Mouse (Mus musculus) hematopoietic stem cell, adult 5-6 weeks (primary cell): ENCODE results near the gene Gstm2. TPM values are rescaled to one million over a fixed set of nuclear protein-coding genes. Genes with fewer than 3 reads are reported as not detected.

Experiments
- total RNA-seq: library from RNA; stranded (forward); fragments of 172-1452, 232-1000 nt; gene quantifications from 2 replicates; pipeline ENCODE4 v1.2.3, GENCODE M21; 2017

Gstm2 gene
- total RNA-seq, 1 experiment from 2014 or later: 1.7 TPM

Other genes with a start within 250 kb of the Gstm2 start
- gene Csf1, start 226.0 kb downstream of the Gstm2 start, total RNA-seq: 5.7 and 6.2 TPM in 2 replicates
- gene Eps8l3, start 109.2 kb downstream of the Gstm2 start, total RNA-seq: not detected in 2 replicates
- 34.2 and 42.6 TPM in 2 replicates for gene Gstm5, start 90.6 kb downstream of the Gstm2 start, total RNA-seq
- 8.3 and 11.8 TPM in 2 replicates for gene Gstm7, start 54.6 kb downstream of the Gstm2 start, total RNA-seq
- gene Gstm6, start 42.7 kb downstream of the Gstm2 start, total RNA-seq: not detected in 2 replicates
- gene Gstm3, start 17.2 kb downstream of the Gstm2 start, total RNA-seq: not detected in 2 replicates
- gene Gstm1, start 31.5 kb upstream of the Gstm2 start, total RNA-seq: 104 and 128 TPM in 2 replicates
- 11.8 and 13.1 TPM in 2 replicates for gene Gstm4, start 58.4 kb upstream of the Gstm2 start, total RNA-seq
- gene Ampd2, start 100.2 kb upstream of the Gstm2 start, total RNA-seq: 45.3 and 46.7 TPM in 2 replicates
- 3.8 and 4.4 TPM in 2 replicates for gene Gnat2, start 106.3 kb upstream of the Gstm2 start, total RNA-seq
- 140 and 171 TPM in 2 replicates for gene Gnai3, start 159.7 kb upstream of the Gstm2 start, total RNA-seq
- gene Gpr61, start 168.4 kb upstream of the Gstm2 start, total RNA-seq: not detected in 2 replicates
- 3.2 and 5.8 TPM in 2 replicates for gene Amigo1, start 199.9 kb upstream of the Gstm2 start, total RNA-seq
- gene Cyb561d1, start 214.8 kb upstream of the Gstm2 start, total RNA-seq: 7.7 and 9.5 TPM in 2 replicates
- 4.2 and 4.6 TPM in 2 replicates for gene Atxn7l2, start 224.5 kb upstream of the Gstm2 start, total RNA-seq
- not detected in 2 replicates for gene Sypl2, start 240.2 kb upstream of the Gstm2 start, total RNA-seq